Mouse (Mus musculus): Measurements from ENCODE around the gene Trpc1.

- no peak for TF ChIP-seq TAL1 (IDR thresholded peaks at IDR 0.05; ENCODE audit: low read length)
- no peak for TF ChIP-seq GATA1 (IDR thresholded peaks at IDR 0.05; ENCODE audit: low read length)
Observed at GRCm38 (mm10) chr9:95796323-95796722, 46.1 kb upstream of the Trpc1 start.
